Mouse (Mus musculus): ENCODE measurements around the gene Gtf3c5.

The Gtf3c5 gene

DNA sequence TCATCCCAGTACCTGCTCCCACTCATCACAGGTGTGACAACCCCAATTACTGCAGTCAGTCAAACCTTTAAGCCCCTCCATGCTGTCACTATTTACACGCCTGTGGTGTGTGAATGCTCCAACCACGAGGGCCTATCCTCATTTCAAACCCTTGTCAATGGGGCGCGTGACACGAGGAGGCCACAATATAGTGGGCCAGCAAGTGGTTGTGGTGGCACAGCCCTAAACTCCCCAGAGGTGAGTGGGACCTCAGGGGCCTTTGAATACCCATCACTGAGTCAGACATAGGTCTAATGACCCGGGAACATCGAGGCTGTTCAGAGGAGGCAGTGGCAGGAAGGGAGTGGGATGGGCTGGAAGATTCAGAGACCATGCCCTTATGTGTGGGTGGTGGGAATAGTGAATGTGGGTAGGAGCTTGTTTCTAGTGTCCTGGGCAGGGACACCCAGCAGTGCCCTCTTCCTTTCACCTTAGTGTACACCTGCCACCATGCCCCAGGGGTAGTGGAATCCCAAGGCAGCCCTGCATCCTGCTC lies 49.6 kb downstream of the Gtf3c5 start:
- DNase-seq, result peak; percentile 72

DNA sequence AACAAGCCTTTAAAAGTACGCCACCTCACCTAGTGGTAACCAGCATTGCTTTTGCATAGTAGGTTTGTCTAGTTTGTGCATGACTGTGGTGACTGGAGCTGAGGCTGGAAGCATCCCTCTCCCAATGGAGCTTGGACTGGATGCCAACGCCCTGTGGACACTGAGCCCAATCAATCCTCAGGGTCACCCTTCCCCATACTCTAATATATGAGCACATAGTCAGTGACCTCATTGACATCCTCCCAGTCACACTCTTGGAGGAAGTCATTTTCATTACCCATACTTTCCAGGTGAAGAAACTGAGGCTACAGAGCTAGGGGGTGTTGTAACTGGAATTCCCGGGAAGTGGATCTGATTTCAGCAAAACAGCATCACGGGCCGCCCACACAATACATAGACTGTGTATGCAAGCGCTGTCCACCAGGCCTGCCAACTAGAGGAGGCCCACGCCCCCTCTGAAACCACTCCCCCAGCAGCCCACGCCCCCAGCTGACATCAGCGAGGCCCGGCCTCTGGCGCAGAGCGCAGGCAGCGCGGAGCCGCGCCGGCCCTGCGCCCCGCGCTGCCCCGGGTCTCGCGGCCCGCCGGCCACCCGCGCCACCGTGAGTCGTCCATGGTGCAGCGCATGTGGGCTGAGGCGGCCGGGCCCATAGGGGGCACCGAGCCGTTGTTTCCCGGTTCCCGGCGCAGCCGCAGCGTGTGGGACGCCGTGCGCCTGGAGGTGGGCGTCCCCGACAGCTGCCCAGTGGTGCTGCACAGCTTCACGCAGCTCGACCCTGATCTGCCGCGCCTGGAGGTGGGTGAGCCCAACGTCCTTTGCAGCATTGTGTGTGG lies 50.4 kb downstream of the Gtf3c5 start:
- peak; percentile 90 for DNase-seq

DNA sequence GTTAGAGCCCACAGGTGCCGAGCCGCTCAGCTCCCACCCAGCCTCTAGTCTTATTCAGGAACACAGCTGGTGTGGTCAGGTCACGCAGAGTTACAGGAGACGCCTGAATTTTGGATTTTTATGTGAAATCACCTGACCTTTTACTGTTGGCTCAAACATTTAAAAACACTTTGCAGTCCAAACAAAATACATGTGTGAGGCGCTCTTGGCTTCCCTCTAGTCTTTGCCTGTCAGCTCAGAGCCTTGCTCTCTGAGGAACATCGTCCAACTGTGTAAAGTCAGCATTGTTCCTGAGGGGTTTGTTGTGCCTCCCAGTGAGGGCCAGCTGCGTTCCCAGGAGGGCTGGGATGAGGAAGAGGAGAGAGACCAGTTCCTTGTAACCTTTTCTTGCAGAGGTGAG lies 53.2 kb downstream of the Gtf3c5 start:
- no peak for DNase-seq

- DNase-seq, result peak; percentile 47
These were observed 53.7 kb downstream of the Gtf3c5 start for GRCm38 (mm10) chr2:28529856-28530255.

DNA sequence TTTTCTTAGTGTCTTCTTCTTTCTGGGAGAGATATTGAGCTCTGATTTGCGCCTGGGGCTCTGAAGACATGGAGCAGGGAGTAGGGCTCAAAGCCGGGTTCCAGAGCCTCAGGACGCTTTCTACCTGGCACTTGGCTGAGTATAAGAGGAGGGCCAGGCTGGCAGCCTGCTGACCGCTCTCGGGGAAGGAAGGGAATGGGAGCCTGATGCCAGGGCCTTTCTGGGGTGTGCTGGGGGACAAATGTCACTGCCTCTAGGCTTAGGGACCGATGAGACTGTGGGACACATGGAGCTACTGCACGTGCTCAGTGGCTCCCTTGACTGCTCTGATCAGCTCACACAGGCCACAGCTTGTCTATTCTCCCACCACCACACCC lies 55.2 kb downstream of the Gtf3c5 start:
- DNase-seq, result peak; percentile 64

- peak; percentile 65 for DNase-seq
These were observed 55.9 kb downstream of the Gtf3c5 start for GRCm38 (mm10) chr2:28527436-28528353.

GRCm38 (mm10) chr2:28525943-28526876 lies 57.3 kb downstream of the Gtf3c5 start:
- peak; percentile 56 for DNase-seq

GRCm38 (mm10) chr2:28525219-28525942 lies 58.2 kb downstream of the Gtf3c5 start:
- DNase-seq, result peak; percentile 83

- peak; percentile 34 for DNase-seq
These were observed 59.1 kb downstream of the Gtf3c5 start for GRCm38 (mm10) chr2:28524406-28524805.

- DNase-seq, result peak; percentile 86
These were observed 59.9 kb downstream of the Gtf3c5 start for GRCm38 (mm10) chr2:28523643-28524117.

GRCm38 (mm10) chr2:28522166-28522565 lies 61.4 kb downstream of the Gtf3c5 start:
- DNase-seq, result peak; percentile 78

DNA sequence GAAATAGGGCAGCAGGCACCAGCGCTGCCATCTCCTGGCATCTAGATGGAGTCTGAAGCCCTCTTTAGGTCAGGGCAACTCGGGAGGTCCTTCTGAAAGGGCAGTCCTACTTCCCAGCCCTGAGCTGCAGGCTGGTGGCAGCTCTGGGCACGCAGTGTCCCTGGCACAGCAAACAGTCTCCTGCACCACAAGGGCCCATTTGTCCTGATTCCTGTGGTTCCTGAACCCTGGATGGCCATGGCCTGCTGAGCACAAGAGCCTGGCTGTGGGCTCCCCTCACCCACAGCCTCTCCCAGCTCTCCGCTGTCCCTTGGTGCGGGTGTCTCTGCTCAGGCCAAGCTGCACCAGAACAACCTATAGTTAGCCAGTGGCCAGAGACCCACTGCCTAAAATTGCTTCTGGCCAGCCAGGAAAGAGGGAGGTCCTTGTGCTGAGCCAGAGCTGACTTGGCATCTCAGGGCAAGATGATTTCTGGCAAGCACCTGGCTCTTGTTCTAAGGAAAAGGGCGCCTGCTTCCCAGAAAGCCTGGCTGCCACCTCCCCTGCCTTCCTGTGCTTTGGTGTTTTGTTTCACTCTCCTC lies 61.9 kb downstream of the Gtf3c5 start:
- peak; percentile 83 for DNase-seq

DNA sequence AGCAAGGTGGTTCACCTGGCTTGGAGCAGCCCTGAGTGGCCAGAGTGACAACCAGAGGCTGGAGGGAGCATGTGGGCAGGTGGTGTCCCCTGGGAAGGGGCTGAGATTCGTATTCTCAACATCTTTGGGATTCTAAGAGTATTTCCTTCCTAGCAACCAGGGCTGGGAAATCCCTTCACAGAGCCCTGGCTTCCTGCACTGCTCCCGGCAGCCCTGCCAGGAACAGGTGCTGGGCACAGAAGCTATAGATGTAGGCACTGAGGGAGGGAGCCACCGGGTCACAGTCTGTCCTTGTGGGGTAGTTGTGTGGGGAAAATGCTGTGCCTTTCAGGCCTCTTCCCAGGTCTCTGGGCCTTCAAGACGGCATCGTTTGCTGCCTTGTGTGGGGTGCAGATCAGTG lies 63.0 kb downstream of the Gtf3c5 start:
- DNase-seq, result peak; percentile 83

DNA sequence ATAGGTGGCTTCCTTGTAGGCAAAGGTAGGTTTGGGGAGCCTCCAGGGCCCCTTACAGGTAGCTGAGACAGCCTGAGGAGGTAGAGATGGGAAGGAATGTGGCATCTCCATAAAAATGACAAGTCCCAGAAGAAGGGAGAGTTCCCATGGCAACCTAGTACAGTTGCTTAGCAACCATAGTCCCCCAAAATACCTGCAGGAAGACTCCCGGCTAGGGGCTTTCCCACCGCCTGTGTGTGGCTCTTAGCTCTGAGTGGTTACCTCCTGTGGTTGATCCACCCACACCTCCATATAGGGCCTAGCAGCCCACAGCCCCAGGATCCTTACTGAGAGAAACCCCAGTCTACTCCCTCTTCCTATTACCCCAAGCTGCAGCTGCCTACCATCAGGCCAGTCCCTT lies 65.3 kb downstream of the Gtf3c5 start:
- peak; percentile 37 for DNase-seq

GRCm38 (mm10) chr2:28517206-28517909 lies 66.2 kb downstream of the Gtf3c5 start:
- DNase-seq, result peak; percentile 75

Data from cerebellum, adult 11-12 months (tissue).